Mouse (Mus musculus) bone marrow, adult 2 months (tissue): ENCODE results near the gene Slu7. TPM values are rescaled to one million over a fixed set of nuclear protein-coding genes. Genes with fewer than 3 reads are reported as not detected.
A peak's percentile ranks its signal among the peaks of the same experiment; 100 is the strongest.

ENCODE experiments used
- H3K27ac ChIP-seq: fragments of 200-500 bp; 2 replicates; pipeline ENCODE4 v1.5.1; 2012; ENCODE audit warnings: low read depth, mild to moderate bottlenecking, control low read depth, inconsistent platforms, low read length; ENCODE audit not compliant: control insufficient read depth, poor library complexity, insufficient read depth
- H3K4me1 ChIP-seq: fragments of 200-500 bp; 2 replicates; pipeline ENCODE4 v1.6.1; 2011; ENCODE audit warnings: low read length; ENCODE audit not compliant: control insufficient read depth, insufficient read depth
- H3K4me3 ChIP-seq: fragments of 200-500 bp; replicated peaks from 2 replicates; pipeline ENCODE3; 2011; ENCODE audit warnings: mild to moderate bottlenecking, low read depth, low read length, control low read depth; ENCODE audit not compliant: control insufficient read depth
- CTCF ChIP-seq: fragments of 200-500 bp; IDR thresholded peaks from 2 replicates; pipeline ENCODE4 v1.5.1; 2011; ENCODE audit warnings: low read length, control low read depth; ENCODE audit not compliant: control insufficient read depth, insufficient read depth
- POLR2A ChIP-seq: fragments of 200-500 bp; IDR thresholded peaks from 2 replicates; pipeline ENCODE4 v1.6.1; 2011; ENCODE audit warnings: low read depth, mild to moderate bottlenecking, control low read depth, low read length, borderline replicate concordance; ENCODE audit not compliant: control insufficient read depth
- WGBS: fragments of 180-500 bp; shearing (Covaris S2); methylation state at CpG from one replicate; pipeline ENCODE4 v1.1.7; 2018; 5-methylcytosine and 5-hydroxymethylcytosine counted together
- polyA plus RNA-seq: library from polyadenylated mRNA; stranded (reverse); fragments of >200 nt; gene quantifications from 2 replicates; pipeline ENCODE4 v1.2.4, GENCODE M21; 2011; ENCODE audit warnings: low replicate concordance; ENCODE audit not compliant: missing spikeins, insufficient read depth, insufficient read length

Slu7 gene
- polyA plus RNA-seq, 1 experiment = 26.8 TPM

DNA sequence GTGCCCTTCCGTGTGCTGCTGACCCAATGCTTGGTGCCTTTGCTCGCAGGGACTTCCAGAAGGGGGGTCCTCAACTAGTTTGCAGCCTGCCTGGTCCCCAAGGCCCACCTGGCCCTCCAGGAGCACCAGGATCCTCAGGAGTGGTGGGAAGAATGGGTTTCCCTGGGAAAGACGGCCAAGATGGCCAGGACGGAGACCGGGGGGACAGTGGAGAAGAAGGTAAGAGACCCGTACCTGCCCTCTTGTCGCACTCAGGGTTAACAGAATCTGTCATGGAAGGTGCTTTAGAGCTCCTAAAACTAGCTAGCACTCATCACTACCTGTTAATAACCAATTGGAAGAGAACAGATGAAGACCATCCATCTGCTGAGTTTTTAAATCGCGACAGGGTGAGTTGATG is 52.3 kb downstream of the Slu7 start:
- TF ChIP-seq CTCF = no peak
- TF ChIP-seq POLR2A = no peak
- Histone ChIP-seq H3K27ac (no peak overlapping the region), H3K4me3 (no peak overlapping the region), H3K4me1 (no peaks in the 10 kb centered on the region; the same call in 1 of the 2 replicates)
- 82% methylated on average over 9 of the region's 9 CpGs for WGBS

DNA sequence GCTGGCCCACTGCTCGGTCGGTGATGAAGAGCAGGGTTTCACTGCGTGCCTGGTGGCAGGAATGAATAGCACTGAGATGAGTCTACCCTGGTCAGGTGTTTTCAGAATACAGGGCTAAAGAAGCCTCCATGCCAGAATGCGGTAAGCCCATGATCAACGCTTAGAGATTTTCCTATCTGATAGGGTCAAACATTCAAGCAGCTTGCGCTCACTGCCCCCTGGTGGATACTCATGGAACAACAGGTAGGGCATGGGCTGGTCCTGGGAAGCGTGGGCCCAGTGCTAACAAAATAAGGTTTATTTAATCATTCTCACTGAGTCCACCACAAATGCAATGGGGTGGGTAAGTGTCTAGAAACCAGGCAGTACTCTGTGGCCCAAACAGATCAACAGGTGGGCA is 59.1 kb downstream of the Slu7 start:
- H3K4me3 ChIP-seq = no peak overlapping the region
- WGBS = 32% methylated on average over 7 of the region's 7 CpGs
- H3K27ac ChIP-seq = no peak overlapping the region
- H3K4me1 ChIP-seq = no peaks in the 10 kb centered on the region
- TF ChIP-seq CTCF (peak; percentile 88), POLR2A (no peak)

DNA sequence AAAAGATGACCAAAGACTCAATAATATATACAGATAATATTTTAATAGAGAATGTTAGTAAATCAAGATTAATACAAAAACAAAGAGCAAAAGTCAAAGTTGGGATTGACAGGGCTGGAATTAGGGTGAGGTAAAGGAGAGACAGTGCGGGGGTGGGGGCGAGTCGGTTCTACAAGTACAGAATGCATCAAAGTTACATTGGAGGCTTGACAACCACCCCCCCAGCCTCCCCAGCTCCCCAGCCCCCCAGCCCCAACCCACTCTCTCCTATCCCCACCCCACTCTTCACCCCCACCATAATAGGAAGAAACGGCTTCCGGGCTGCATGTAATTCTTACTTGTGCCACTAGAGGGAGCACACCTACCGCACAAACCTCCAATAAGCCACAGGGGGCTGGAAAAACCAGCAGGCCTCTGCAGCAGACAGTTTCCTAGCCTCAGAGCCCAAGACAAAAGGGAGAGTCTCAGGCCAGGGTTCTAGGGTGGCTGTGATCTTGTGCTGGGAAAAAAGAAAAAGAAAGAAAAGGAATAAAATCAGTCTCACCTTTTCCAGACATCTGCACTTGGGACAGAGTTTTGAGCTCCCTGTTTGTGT is 60.4 kb downstream of the Slu7 start:
- WGBS = 35% methylated on average over 6 of the region's 6 CpGs
- no peak overlapping the region for H3K27ac ChIP-seq
- TF ChIP-seq CTCF (peak; percentile 77), POLR2A (no peak)
- no peak overlapping the region for H3K4me3 ChIP-seq
- H3K4me1 ChIP-seq = no peaks in the 10 kb centered on the region

DNA sequence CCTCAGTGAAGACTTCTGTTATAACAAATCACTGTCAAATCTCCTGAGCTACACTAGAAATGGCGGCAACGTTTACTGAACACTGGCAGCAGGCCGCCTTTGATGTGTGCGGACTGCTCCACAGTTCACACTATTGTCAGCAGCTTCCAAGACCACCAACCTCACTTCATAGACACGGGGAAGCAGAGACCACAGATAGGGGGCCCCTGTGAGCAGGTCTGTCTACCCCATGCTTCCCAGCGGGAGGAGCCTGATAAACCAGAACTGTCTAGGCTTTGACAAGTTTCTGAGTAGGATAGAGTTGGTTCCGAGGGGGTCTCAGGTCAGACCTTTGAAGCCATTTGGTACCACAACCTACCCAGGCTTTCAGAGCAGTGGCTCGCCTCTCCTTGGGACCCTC is 61.5 kb downstream of the Slu7 start:
- Histone ChIP-seq H3K4me3 (no peak overlapping the region), H3K27ac (no peak overlapping the region), H3K4me1 (no peaks in the 10 kb centered on the region)
- WGBS = 71% methylated on average over 8 of the region's 8 CpGs
- no peak for TF ChIP-seq CTCF
- TF ChIP-seq POLR2A = no peak

DNA sequence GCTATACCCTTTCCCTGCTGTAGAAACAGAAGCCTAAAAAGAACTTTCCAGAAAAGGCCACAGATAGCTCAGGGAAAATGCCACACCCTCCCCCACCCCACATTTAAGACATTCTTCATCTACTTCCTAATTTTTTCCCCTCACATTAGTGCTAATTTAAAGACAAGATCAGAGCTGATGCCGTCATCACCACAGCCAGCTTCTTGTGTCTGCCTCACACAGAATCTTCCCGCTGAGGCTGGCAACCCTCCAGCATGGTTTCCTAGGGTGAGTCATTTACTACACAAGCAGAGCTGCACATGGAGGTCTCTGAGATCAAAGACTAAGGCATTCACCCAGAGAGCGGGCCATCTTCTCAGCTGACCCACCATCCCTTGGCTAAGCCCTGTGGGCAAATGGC is 62.0 kb downstream of the Slu7 start:
- 25% methylated on average over 3 of the region's 3 CpGs for WGBS
- no peak overlapping the region for H3K4me3 ChIP-seq
- no peaks in the 10 kb centered on the region for H3K4me1 ChIP-seq
- TF ChIP-seq CTCF (no peak), POLR2A (no peak)
- H3K27ac ChIP-seq = no peak overlapping the region

Other genes starting within 250 kb of the Slu7 start
- gene Pttg1, start 7.5 kb upstream of the Slu7 start, polyA plus RNA-seq = 48.5 and 66.0 TPM in 2 replicates
- not detected in 2 replicates for gene C1qtnf2, start 40.5 kb downstream of the Slu7 start, polyA plus RNA-seq
- 0.57 and 0.61 TPM in 2 replicates for gene Ccnjl, start 95.0 kb downstream of the Slu7 start, polyA plus RNA-seq
- 1.1 and 3.2 TPM in 2 replicates for gene 4933415A04Rik, start 153.3 kb downstream of the Slu7 start, polyA plus RNA-seq
- not detected in 2 replicates for gene Fabp6, start 167.8 kb downstream of the Slu7 start, polyA plus RNA-seq
- 20.0 and 24.9 TPM in 2 replicates for gene Pwwp2a, start 248.3 kb downstream of the Slu7 start, polyA plus RNA-seq